Mouse (Mus musculus): ENCODE data around the gene Serinc1. TPM values are rescaled to one million over a fixed set of nuclear protein-coding genes. Genes with fewer than 3 reads are reported as not detected.

Gene Serinc1
- total and polyA plus RNA-seq, 3 experiments, result 38.3 to 42.8 TPM; not detected in 1

GRCm38 (mm10) chr10:57477121-57477843 is 55.0 kb downstream of the Serinc1 start:
- Histone ChIP-seq H3K27me3 (ENCODE audit: control insufficient read depth in 1 of 2, insufficient read depth in 2 of 2, low read length in 2 of 2) (peaks cover 0 to 2% of the 10 kb centered on the region in 2 experiments; a peak in 2 of 4 replicates), H3K79me2 (ENCODE audit: control insufficient read depth, insufficient read depth, low read length, poor library complexity) (no peaks in the 10 kb centered on the region), H3K27ac (ENCODE audit: control insufficient read depth, low read depth, low read length) (no peak overlapping the region), H3K4me1 (ENCODE audit: control insufficient read depth in 1 of 2, insufficient read depth in 2 of 2, low read length in 2 of 2) (no peaks in the 10 kb centered on the region), H3K36me3 (ENCODE audit: control insufficient read depth in 1 of 2, insufficient read depth in 2 of 2, low read length in 2 of 2) (no peaks in the 10 kb centered on the region), H3K9ac (ENCODE audit: control insufficient read depth, low read depth, low read length, poor library complexity, severe bottlenecking) (no peak overlapping the region), H3K4me3 (ENCODE audit: control insufficient read depth in 1 of 2, insufficient read depth in 1 of 2, low read depth in 2 of 2, low read length in 2 of 2) (no peak overlapping the region), H3K9me3 (replicated peaks; ENCODE audit: insufficient read depth, low read length) (no peaks in the 10 kb centered on the region)
- TF ChIP-seq ELF1 (IDR thresholded peaks at IDR 0.05; ENCODE audit: low read depth, low read length), result no peak
- TF ChIP-seq RAD21 (IDR thresholded peaks at IDR 0.05; ENCODE audit: low read depth, low read length), result no peak
- TF ChIP-seq SMC3 (IDR thresholded peaks at IDR 0.05; ENCODE audit: low read depth, low read length), result no peak
- TF ChIP-seq GATA1 (IDR thresholded peaks at IDR 0.05; ENCODE audit: low read depth, low read length), result no peak
- no peak for TF ChIP-seq TCF12 (IDR thresholded peaks at IDR 0.05; ENCODE audit: low read depth, low read length)
- TF ChIP-seq MEF2A (IDR thresholded peaks at IDR 0.05; ENCODE audit: extremely low read depth, insufficient replicate concordance, low read depth, low read length, poor library complexity, severe bottlenecking), result no peak
- no peak for TF ChIP-seq NELFE (IDR thresholded peaks at IDR 0.05; ENCODE audit: low read depth, low read length)
- TF ChIP-seq ZMIZ1 (IDR thresholded peaks at IDR 0.05; ENCODE audit: low read depth, low read length), result no peak
- TF ChIP-seq EP300 (IDR thresholded peaks at IDR 0.05; ENCODE audit: low read depth in 1 of 2, low read length in 2 of 2), result no peak
- TF ChIP-seq POLR2A (IDR thresholded peaks at IDR 0.05; ENCODE audit: control insufficient read depth in 1 of 2, insufficient read depth in 1 of 2, low read depth in 1 of 2, low read length in 2 of 2, poor library complexity in 1 of 2), result no peak
- no peak for TF ChIP-seq MAFK (IDR thresholded peaks at IDR 0.05; ENCODE audit: borderline replicate concordance, low read depth, low read length)
- no peak for TF ChIP-seq TBP (IDR thresholded peaks at IDR 0.05; ENCODE audit: low read depth, low read length)
- no peak for TF ChIP-seq HCFC1 (IDR thresholded peaks at IDR 0.05; ENCODE audit: low read depth, low read length)
- TF ChIP-seq ZNF384 (IDR thresholded peaks at IDR 0.05; ENCODE audit: low read depth, low read length), result no peak
- no peak for TF ChIP-seq ZC3H11A (IDR thresholded peaks at IDR 0.05; ENCODE audit: low read depth, low read length)
- no peak for TF ChIP-seq KAT2A (conservative IDR thresholded peaks at IDR 0.05; ENCODE audit: low read depth, low read length)
- no peak for DNase-seq (ENCODE audit: low read depth, low spot score)

Other genes with a start within 250 kb of the Serinc1 start
- 4.5 and 6.1 TPM in 2 replicates for gene Hsf2, start 46.1 kb downstream of the Serinc1 start, total RNA-seq (2012; rRNA removed)
- 1 to 10 TPM in 1 of 2 experiments, not detected in 1; 6.1 TPM for gene Hsf2, start 46.1 kb downstream of the Serinc1 start, polyA plus RNA-seq (2012; ENCODE audit: insufficient read depth in 1 of 2, insufficient read length in 2 of 2, low read depth in 1 of 2, low replicate concordance in 2 of 2, missing spikeins in 1 of 2)
- gene Pkib, start 99.5 kb upstream of the Serinc1 start, total RNA-seq (2012; rRNA removed), result not detected in 2 replicates
- not detected for gene Pkib, start 99.5 kb upstream of the Serinc1 start, polyA plus RNA-seq (2012; ENCODE audit: insufficient read depth in 1 of 2, insufficient read length in 2 of 2, low read depth in 1 of 2, low replicate concordance in 2 of 2, missing spikeins in 1 of 2)